8 mouse cellular contexts compared by ENCODE assay signal in genomic region chr5:77372778-77373177, GRCm38 (mm10). TPM values are rescaled to one million over a fixed set of nuclear protein-coding genes. Genes with fewer than 3 reads are reported as not detected.
DNase-seq lines count a peak whose midpoint lies in the region; ATAC-seq and TF ChIP-seq lines count a peak whose summit lies in the region.

No protein-coding gene starts in this region.

- no peaks in the 10 kb centered on the region for H3K9me3 ChIP-seq in liver, embryonic 14.5 days (ENCODE audit: control insufficient read depth, low read length)
- H3K9me3 ChIP-seq in forebrain, embryonic 13.5 days (replicated peaks): no peaks in the 10 kb centered on the region
- no peaks in the 10 kb centered on the region for H3K9me3 ChIP-seq in forebrain, embryonic 15.5 days

- WGBS in liver, embryonic 14.5 days (ENCODE audit: insufficient replicate concordance): 25% methylated on average over 6 of the region's 6 CpGs
- 74% methylated on average over 6 of the region's 6 CpGs for WGBS in forebrain, embryonic 13.5 days
- 62% methylated on average over 6 of the region's 6 CpGs for WGBS in forebrain, embryonic 15.5 days

- TF ChIP-seq CTCF in liver, embryonic 14.5 days (IDR thresholded peaks at IDR 0.05; ENCODE audit: low read depth): no peak

- ATAC-seq in liver, embryonic 14.5 days (ENCODE audit: insufficient read depth): 0 out of 2 replicates have a peak, but pooled peaks have one; percentile 28
- no peak for ATAC-seq in forebrain, embryonic 13.5 days
- ATAC-seq in forebrain, embryonic 15.5 days (replicated peaks): no peak

- no peaks in the 10 kb centered on the region for H3K27me3 ChIP-seq in liver, embryonic 14.5 days (ENCODE audit: control insufficient read depth, insufficient read depth, low read length)
- no peaks in the 10 kb centered on the region for H3K27me3 ChIP-seq in forebrain, embryonic 13.5 days
- H3K27me3 ChIP-seq in forebrain, embryonic 15.5 days: no peaks in the 10 kb centered on the region

- no peak for TF ChIP-seq EP300 in liver, embryonic 14.5 days (IDR thresholded peaks at IDR 0.05; ENCODE audit: low read depth)

- no peak overlapping the region for H3K4me3 ChIP-seq in liver, embryonic 14.5 days (ENCODE audit: insufficient read depth in 1 of 2, low read depth in 2 of 2, low read length in 2 of 2)
- no peak overlapping the region for H3K4me3 ChIP-seq in forebrain, embryonic 13.5 days
- no peak overlapping the region for H3K4me3 ChIP-seq in forebrain, embryonic 15.5 days

- H3K36me3 ChIP-seq in liver, embryonic 14.5 days (replicated peaks; ENCODE audit: control insufficient read depth, insufficient read depth, low read depth): no peaks in the 10 kb centered on the region
- H3K36me3 ChIP-seq in forebrain, embryonic 13.5 days (ENCODE audit: poor library complexity, severe bottlenecking): no peaks in the 10 kb centered on the region
- H3K36me3 ChIP-seq in forebrain, embryonic 15.5 days: no peaks in the 10 kb centered on the region

- peaks cover 0 to 8% of the 10 kb centered on the region in 2 experiments; a peak in 2 of 4 replicates for H3K4me1 ChIP-seq in liver, embryonic 14.5 days (replicated peaks; ENCODE audit: control insufficient read depth in 2 of 2, insufficient read depth in 2 of 2, low read length in 1 of 2)
- H3K4me1 ChIP-seq in forebrain, embryonic 13.5 days: 0 out of 2 replicates have a peak, but pooled peaks cover 8% of the 10 kb centered on the region
- no peaks in the 10 kb centered on the region for H3K4me1 ChIP-seq in forebrain, embryonic 15.5 days

- DNase-seq in adrenal gland, postnatal 36 days: peak; percentile 52 to 62
- no peak for DNase-seq in adrenal gland, postnatal 25 days
- peak; percentile 39 for DNase-seq in ovary, adult 18-20 months (ENCODE audit: low spot score)
- DNase-seq in ovary, postnatal 14 days (ENCODE audit: low spot score): no peak
- peak; percentile 19 to 38 (median 20) for DNase-seq in liver, embryonic 14.5 days (ENCODE audit: low read depth in 3 of 3, low spot score in 3 of 3)
- peak; percentile 30 for DNase-seq in thymus, postnatal 25 days

- no peak overlapping the region for H3K27ac ChIP-seq in liver, embryonic 14.5 days
- H3K27ac ChIP-seq in forebrain, embryonic 13.5 days: no peak overlapping the region
- H3K27ac ChIP-seq in forebrain, embryonic 15.5 days (replicated peaks): no peak overlapping the region

- H3K9ac ChIP-seq in liver, embryonic 14.5 days (replicated peaks): no peak overlapping the region
- H3K9ac ChIP-seq in forebrain, embryonic 13.5 days: no peak overlapping the region
- no peak overlapping the region for H3K9ac ChIP-seq in forebrain, embryonic 15.5 days (replicated peaks)

- H3K4me2 ChIP-seq in liver, embryonic 14.5 days (ENCODE audit: low read depth): no peak overlapping the region
- H3K4me2 ChIP-seq in forebrain, embryonic 13.5 days: no peak overlapping the region
- H3K4me2 ChIP-seq in forebrain, embryonic 15.5 days (replicated peaks): no peak overlapping the region

RNA-seq across cellular contexts. Expression of gene Igfbp7, which starts 35.1 kb away (rescaled TPM):
- total RNA-seq in adrenal gland, postnatal 36 days (2021): 100 to 1,000 TPM; 862 to 986 TPM
- total RNA-seq in adrenal gland, postnatal 25 days (2021): 782 and 885 TPM in 2 replicates
- 8.6 and 14.5 TPM in 2 replicates for polyA plus RNA-seq in liver, embryonic 14.5 days (2012; rRNA removed)
- polyA plus RNA-seq in liver, embryonic 14.5 days (2014; fragmentation: Nextera tagmentation; extraction: Ambion mirVana): 16.7 and 17.7 TPM in 2 replicates
- polyA plus RNA-seq in forebrain, embryonic 13.5 days (2015; fragmentation: Nextera tagmentation; extraction: Ambion mirVana): 44.2 and 47.9 TPM in 2 replicates
- 55.4 and 59.7 TPM in 2 replicates for polyA plus RNA-seq in forebrain, embryonic 15.5 days (2015; fragmentation: Nextera tagmentation; extraction: Ambion mirVana)

Comparison
In these comparisons a context has a peak if more than half of its experiments do, and no peak if none do; other contexts are left out.
1. DNase-seq: peak in adrenal gland, postnatal 36 days (2 of 2), ovary, adult 18-20 months (single experiment), liver, embryonic 14.5 days (3 of 3) and thymus, postnatal 25 days (single experiment); none in adrenal gland, postnatal 25 days (single experiment) and ovary, postnatal 14 days (single experiment).